Mouse (Mus musculus) lung, adult 2 months (tissue): ENCODE data around the gene Pik3r2. TPM values are rescaled to one million over a fixed set of nuclear protein-coding genes. Genes with fewer than 3 reads are reported as not detected.
A peak's percentile ranks its signal among the peaks of the same experiment; 100 is the strongest.
"Not testable (repeated sequence)": the region's sequence is repeated elsewhere in the genome, so short reads cannot be mapped to it uniquely, and the experiment has no call there.

Source experiments
- DNase-seq: peaks from one replicate; pipeline ENCODE4 v3.0.0; 2022
- H3K4me1 ChIP-seq: fragments of 200-500 bp; 2 replicates; pipeline ENCODE4 v1.6.1; 2011; ENCODE audit warnings: low read length; ENCODE audit not compliant: control insufficient read depth, insufficient read depth
- H3K4me3 ChIP-seq: fragments of 200-500 bp; replicated peaks from 2 replicates; pipeline ENCODE3; 2011; ENCODE audit warnings: low read depth, mild to moderate bottlenecking, control low read depth, low read length; ENCODE audit errors: extremely low read depth
- CTCF ChIP-seq: fragments of 200-500 bp; IDR thresholded peaks from 2 replicates; pipeline ENCODE4 v1.5.1; 2011; ENCODE audit warnings: mild to moderate bottlenecking, low read length, control low read depth; ENCODE audit not compliant: insufficient read depth
- POLR2A ChIP-seq: fragments of 200-500 bp; IDR thresholded peaks from 2 replicates; pipeline ENCODE4 v1.6.1; 2011; ENCODE audit warnings: low read depth, mild to moderate bottlenecking, control low read depth, low read length, borderline replicate concordance; ENCODE audit errors: extremely low read depth
- WGBS: fragments of 180-500 bp; shearing (Covaris S2); methylation state at CpG from one replicate; pipeline ENCODE4 v1.1.7; 2018; 5-methylcytosine and 5-hydroxymethylcytosine counted together
- polyA plus RNA-seq: library from polyadenylated mRNA; depleted of rRNA; stranded (reverse); fragments of >200 nt; gene quantifications from 2 replicates; pipeline ENCODE4 v1.2.3, GENCODE M21; 2012; rRNA removed

Pik3r2 gene
- 112 and 119 TPM in 2 replicates for polyA plus RNA-seq

- peak; percentile 97 for DNase-seq
- TF ChIP-seq CTCF, result no peak
- TF ChIP-seq POLR2A, result peak; percentile 77; the same call in 1 of the 2 replicates
- WGBS, result under 1% methylated on average over 93 of the region's 94 CpGs
- H3K4me1 ChIP-seq, result peaks cover 8% of the 10 kb centered on the region; the same call in 1 of the 2 replicates
- peak within 1 kb of the TSS; percentile 86 for H3K4me3 ChIP-seq
Measured at GRCm38 (mm10) chr8:70776496-70777444, at the start of gene Pik3r2. Pik3r2 (minus strand) TSS chr8:70776713.

- Histone ChIP-seq H3K4me1 (no peaks in the 10 kb centered on the region; the same call in 1 of the 2 replicates), H3K4me3 (no peak overlapping the region)
- TF ChIP-seq POLR2A (no peak), CTCF (no peak)
- 84% methylated on average over 8 of the region's 8 CpGs for WGBS
- no peak for DNase-seq
Measured at GRCm38 (mm10) chr8:70825816-70826215, 49.3 kb upstream of the Pik3r2 start.

GRCm38 (mm10) chr8:70823802-70824201 is 47.3 kb upstream of the Pik3r2 start:
- Histone ChIP-seq H3K4me1 (no peaks in the 10 kb centered on the region; the same call in 1 of the 2 replicates), H3K4me3 (no peak overlapping the region)
- TF ChIP-seq POLR2A, result no peak
- DNase-seq, result no peak
- WGBS, result 88% methylated on average over 7 of the region's 7 CpGs

- 84% methylated on average over 3 of the region's 3 CpGs for WGBS
- not testable (repeated sequence) for H3K4me3 ChIP-seq, DNase-seq, H3K4me1 ChIP-seq
Measured at GRCm38 (mm10) chr8:70822594-70822993, 46.1 kb upstream of the Pik3r2 start.

GRCm38 (mm10) chr8:70821992-70822391 is 45.5 kb upstream of the Pik3r2 start:
- 41% methylated on average over 11 of the region's 11 CpGs for WGBS
- H3K4me1 ChIP-seq, result no peaks in the 10 kb centered on the region; the same call in 1 of the 2 replicates
- DNase-seq, result no peak
- TF ChIP-seq CTCF, result no peak
- no peak for TF ChIP-seq POLR2A
- no peak overlapping the region for H3K4me3 ChIP-seq

- H3K4me1 ChIP-seq, result no peaks in the 10 kb centered on the region; the same call in 1 of the 2 replicates
- 16% methylated on average over 30 of the region's 30 CpGs for WGBS
- TF ChIP-seq CTCF, result peak; percentile 92
- TF ChIP-seq POLR2A, result no peak
- H3K4me3 ChIP-seq, result no peak overlapping the region
- DNase-seq, result peak; percentile 71
Measured at GRCm38 (mm10) chr8:70821399-70821962, 45.0 kb upstream of the Pik3r2 start.

- WGBS, result 16% methylated on average over 31 of the region's 31 CpGs
- Histone ChIP-seq H3K4me3 (peak overlapping the region; percentile 26), H3K4me1 (no peaks in the 10 kb centered on the region; the same call in 1 of the 2 replicates)
- TF ChIP-seq POLR2A, result no peak
- TF ChIP-seq CTCF, result no peak
- peak; percentile 78 for DNase-seq
Measured at GRCm38 (mm10) chr8:70820101-70820935, 43.8 kb upstream of the Pik3r2 start.

- no peak for TF ChIP-seq CTCF
- TF ChIP-seq POLR2A, result 0 out of 2 replicates have a peak, but pooled peaks have one; percentile 7
- Histone ChIP-seq H3K4me1 (no peaks in the 10 kb centered on the region; the same call in 1 of the 2 replicates), H3K4me3 (no peak overlapping the region)
- DNase-seq, result peak; percentile 65
- 10% methylated on average over 30 of the region's 30 CpGs for WGBS
Measured at GRCm38 (mm10) chr8:70816679-70817078, 40.2 kb upstream of the Pik3r2 start.

GRCm38 (mm10) chr8:70812885-70813284 is 36.4 kb upstream of the Pik3r2 start:
- DNase-seq, result no peak
- no peak for TF ChIP-seq POLR2A
- TF ChIP-seq CTCF, result no peak
- no peaks in the 10 kb centered on the region for H3K4me1 ChIP-seq
- WGBS, result 57% methylated on average over 4 of the region's 4 CpGs
- H3K4me3 ChIP-seq, result no peak overlapping the region
